Mouse (Mus musculus) embryonic facial prominence, embryonic 11.5 days (tissue): ENCODE results near the gene Dock9. TPM values are rescaled to one million over a fixed set of nuclear protein-coding genes. Genes with fewer than 3 reads are reported as not detected.
A peak's percentile ranks its signal among the peaks of the same experiment; 100 is the strongest.

Experiments used
- ATAC-seq: fragments of 200-750 bp; cut with Nextera tagmentation; replicated peaks from 2 replicates; pipeline ENCODE4 v1.8.0; 2017; ENCODE audit warnings: low read depth; ENCODE audit not compliant: insufficient number of reproducible peaks, low FRiP score, low TSS enrichment
- DNase-seq: peaks from one replicate; pipeline ENCODE4 v3.0.0-alpha.2; 2015; ENCODE audit warnings: low spot score
- H3K27ac ChIP-seq: fragments of 300-500 bp; sonication (generic); replicated peaks from 2 replicates; pipeline ENCODE4 v1.5.1; 2014; ENCODE audit warnings: mild to moderate bottlenecking, low read depth, low read length, control low read depth
- H3K27me3 ChIP-seq: fragments of 300-500 bp; sonication (generic); 2 replicates; pipeline ENCODE4 v1.6.1; 2014; ENCODE audit warnings: mild to moderate bottlenecking, low read length, moderate library complexity, mixed read lengths; ENCODE audit not compliant: control insufficient read depth, insufficient read depth
- H3K36me3 ChIP-seq: fragments of 300-500 bp; sonication (generic); replicated peaks from 2 replicates; pipeline ENCODE4 v1.6.1; 2014; ENCODE audit warnings: low read depth, mild to moderate bottlenecking, low read length, moderate library complexity, mixed read lengths; ENCODE audit not compliant: control insufficient read depth, insufficient read depth
- H3K4me1 ChIP-seq: fragments of 300-500 bp; sonication (generic); 2 replicates; pipeline ENCODE4 v1.6.1; 2014; ENCODE audit warnings: low read length, mixed read lengths; ENCODE audit not compliant: control insufficient read depth, insufficient read depth
- H3K4me2 ChIP-seq: fragments of 300-500 bp; sonication (generic); 2 replicates; pipeline ENCODE4 v1.6.1; 2014; ENCODE audit warnings: low read depth, mild to moderate bottlenecking, control low read depth, low read length, moderate library complexity
- H3K4me3 ChIP-seq: fragments of 300-500 bp; sonication (generic); 2 replicates; pipeline ENCODE4 v1.5.1; 2014; ENCODE audit warnings: low read depth, low read length, control low read depth
- H3K9ac ChIP-seq: fragments of 300-500 bp; sonication (generic); replicated peaks from 2 replicates; pipeline ENCODE4 v1.6.1; 2014; ENCODE audit warnings: mild to moderate bottlenecking, control low read depth, low read length
- H3K9me3 ChIP-seq: fragments of 300-500 bp; sonication (generic); replicated peaks from 2 replicates; pipeline ENCODE4 v1.6.1; 2016; ENCODE audit warnings: mild to moderate bottlenecking, low read length, inconsistent platforms, mixed read lengths; ENCODE audit not compliant: control insufficient read depth
- WGBS: fragments of 180-500 bp; shearing (Covaris S2); extraction: QIAGEN DNeasy Blood & Tissue Kit; methylation state at CpG from one replicate; pipeline ENCODE4 v1.1.7; 2014; 5-methylcytosine and 5-hydroxymethylcytosine counted together
- polyA plus RNA-seq: library from polyadenylated mRNA; unstranded; fragments of >200 nt; fragmentation: Nextera tagmentation; extraction: Ambion mirVana; gene quantifications from 2 replicates; pipeline ENCODE4 v1.2.1, GENCODE M21; 2014

Gene Dock9
- polyA plus RNA-seq, 1 experiment from 2014 or later = 4.9 TPM

DNA sequence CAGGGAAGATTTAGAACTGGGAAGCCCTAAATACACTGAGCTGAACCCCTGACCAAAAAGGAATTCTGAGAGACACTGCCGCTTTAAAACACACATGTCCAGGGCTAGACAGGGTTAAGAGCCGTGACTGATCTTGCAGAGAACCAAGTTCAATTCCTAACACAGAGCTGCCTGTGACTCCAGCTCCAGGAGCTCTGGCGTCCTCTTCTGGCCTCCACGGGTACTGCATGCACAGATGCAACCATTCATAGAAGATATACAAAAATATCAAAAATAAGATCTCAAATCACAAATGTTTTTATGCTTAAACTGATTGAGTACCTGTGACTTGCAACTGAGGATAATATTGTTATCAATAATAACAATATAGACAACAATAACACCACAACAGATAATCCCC, 20.9 kb downstream of the Dock9 start:
- Histone ChIP-seq H3K9ac (no peak overlapping the region), H3K4me3 (no peak overlapping the region), H3K36me3 (no peaks in the 10 kb centered on the region), H3K27ac (no peak overlapping the region), H3K9me3 (no peaks in the 10 kb centered on the region), H3K4me2 (no peak overlapping the region), H3K4me1 (no peaks in the 10 kb centered on the region), H3K27me3 (no peaks in the 10 kb centered on the region)
- ATAC-seq (no peak), DNase-seq (no peak)
- 84% methylated on average over 4 of the region's 4 CpGs for WGBS

DNA sequence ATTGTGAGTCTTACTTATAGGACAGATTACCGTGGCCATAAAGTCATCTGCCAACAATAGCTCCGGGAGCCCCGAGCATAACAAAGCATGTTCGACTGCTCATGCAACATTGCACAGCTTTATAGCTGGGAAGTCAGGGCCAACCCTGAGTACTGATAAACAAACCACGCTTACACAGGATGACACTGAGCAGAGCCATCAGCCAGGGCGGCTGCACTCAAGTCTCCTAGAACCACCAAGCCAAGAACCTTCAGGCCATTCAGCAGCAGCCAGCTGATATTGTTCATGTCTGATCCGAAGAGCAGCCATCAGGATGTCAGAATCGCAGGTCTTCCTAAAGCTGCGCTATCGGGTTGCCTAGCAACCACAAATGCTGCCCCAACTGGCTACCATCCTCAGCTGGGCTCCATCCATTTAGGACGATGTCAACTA, 35.6 kb downstream of the Dock9 start:
- WGBS = 70% methylated on average over 11 of the region's 11 CpGs
- Histone ChIP-seq H3K4me2 (no peak overlapping the region), H3K4me3 (no peak overlapping the region), H3K36me3 (no peaks in the 10 kb centered on the region), H3K9me3 (no peaks in the 10 kb centered on the region), H3K4me1 (no peaks in the 10 kb centered on the region), H3K27ac (no peak overlapping the region), H3K9ac (no peak overlapping the region), H3K27me3 (no peaks in the 10 kb centered on the region)
- DNase-seq (no peak), ATAC-seq (peak; percentile 32; the same call in 1 of the 2 replicates)

DNA sequence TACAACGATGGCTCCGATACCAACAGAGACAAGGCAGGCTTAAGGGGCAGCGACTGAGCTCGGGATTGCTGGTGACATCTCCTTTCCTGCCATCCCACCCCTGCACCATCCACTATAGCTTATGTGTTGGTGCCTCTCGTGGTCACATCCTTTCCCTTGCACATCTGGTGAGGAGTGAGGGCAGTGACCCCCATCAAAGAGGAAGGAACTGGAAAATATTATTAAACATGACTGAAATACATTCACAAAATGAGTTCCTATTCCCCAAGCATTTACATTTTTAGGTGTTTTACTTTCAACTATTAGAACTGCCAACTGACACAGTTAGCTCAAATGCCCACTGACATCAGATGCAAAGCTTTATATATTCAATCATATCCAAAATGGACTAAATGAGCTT, 37.2 kb downstream of the Dock9 start:
- Histone ChIP-seq H3K4me2 (no peak overlapping the region), H3K27me3 (no peaks in the 10 kb centered on the region), H3K9ac (no peak overlapping the region), H3K36me3 (no peaks in the 10 kb centered on the region), H3K27ac (no peak overlapping the region), H3K9me3 (no peaks in the 10 kb centered on the region), H3K4me3 (no peak overlapping the region), H3K4me1 (no peaks in the 10 kb centered on the region)
- DNase-seq (no peak), ATAC-seq (no peak)
- 87% methylated on average over 5 of the region's 5 CpGs for WGBS

DNA sequence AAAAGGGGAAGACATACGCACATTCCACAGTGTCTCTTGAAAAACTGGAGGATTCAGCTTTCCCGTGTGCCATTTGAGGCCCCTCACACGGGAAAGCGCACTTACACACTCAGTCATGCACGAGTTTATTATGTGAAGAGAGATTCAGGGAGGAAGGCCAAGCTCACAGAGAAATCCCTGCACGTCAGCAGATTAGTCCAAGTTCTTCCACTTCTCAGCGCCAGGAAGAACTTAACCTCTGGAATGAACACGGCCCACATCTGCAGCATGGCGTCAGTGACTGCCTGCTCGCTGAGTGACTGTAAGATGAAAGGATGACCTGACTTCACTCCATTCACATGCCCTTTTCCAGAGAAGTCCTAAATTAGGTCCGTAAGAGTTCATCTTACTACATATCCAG, 43.5 kb downstream of the Dock9 start:
- Histone ChIP-seq H3K9ac (no peak overlapping the region), H3K9me3 (no peaks in the 10 kb centered on the region), H3K4me3 (no peak overlapping the region), H3K27me3 (no peaks in the 10 kb centered on the region), H3K36me3 (no peaks in the 10 kb centered on the region), H3K27ac (no peak overlapping the region), H3K4me1 (no peaks in the 10 kb centered on the region), H3K4me2 (no peak overlapping the region)
- ATAC-seq = no peak
- 70% methylated on average over 11 of the region's 11 CpGs for WGBS
- DNase-seq = no peak

DNA sequence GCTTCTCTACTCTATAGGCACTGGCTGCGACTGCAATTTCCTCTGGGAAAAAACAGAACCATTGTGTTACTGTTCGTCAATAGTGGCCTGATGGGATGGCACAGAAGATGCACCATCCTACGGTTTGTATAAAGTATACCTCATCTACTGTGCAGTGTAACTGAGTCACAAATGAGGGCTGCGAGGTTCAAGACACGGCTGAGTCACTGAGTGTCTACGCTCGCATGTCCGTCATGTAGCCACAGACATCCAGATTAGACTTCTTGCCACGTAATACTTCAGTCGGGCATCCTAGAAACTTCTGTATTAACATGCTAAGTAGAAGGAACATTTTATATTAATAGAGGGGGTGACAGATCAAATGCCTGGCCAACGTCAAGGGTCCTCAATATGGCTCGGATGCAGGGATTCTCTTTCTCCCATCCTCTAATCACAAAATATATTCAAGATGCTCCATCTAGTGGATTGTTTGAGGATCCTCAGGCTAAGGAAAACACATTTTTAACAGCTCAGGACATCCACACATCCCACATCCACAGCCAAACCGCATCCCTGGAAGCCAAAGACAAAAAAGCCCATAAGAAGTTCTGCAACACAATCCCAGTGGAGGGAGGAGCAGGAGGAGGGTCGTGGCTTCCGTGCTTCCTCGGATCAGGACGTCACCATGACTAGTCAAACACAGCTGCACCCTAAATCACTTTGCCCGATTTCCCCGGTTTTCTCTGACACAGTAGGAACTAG, 44.8 kb downstream of the Dock9 start:
- ATAC-seq = no peak
- peak; percentile 42 for DNase-seq
- H3K27me3 ChIP-seq = no peaks in the 10 kb centered on the region
- no peaks in the 10 kb centered on the region for H3K9me3 ChIP-seq
- H3K9ac ChIP-seq = no peak overlapping the region
- H3K36me3 ChIP-seq = no peaks in the 10 kb centered on the region
- H3K4me1 ChIP-seq = no peaks in the 10 kb centered on the region
- 70% methylated on average over 19 of the region's 19 CpGs for WGBS
- H3K4me3 ChIP-seq = no peak overlapping the region
- H3K4me2 ChIP-seq = no peak overlapping the region
- no peak overlapping the region for H3K27ac ChIP-seq

DNA sequence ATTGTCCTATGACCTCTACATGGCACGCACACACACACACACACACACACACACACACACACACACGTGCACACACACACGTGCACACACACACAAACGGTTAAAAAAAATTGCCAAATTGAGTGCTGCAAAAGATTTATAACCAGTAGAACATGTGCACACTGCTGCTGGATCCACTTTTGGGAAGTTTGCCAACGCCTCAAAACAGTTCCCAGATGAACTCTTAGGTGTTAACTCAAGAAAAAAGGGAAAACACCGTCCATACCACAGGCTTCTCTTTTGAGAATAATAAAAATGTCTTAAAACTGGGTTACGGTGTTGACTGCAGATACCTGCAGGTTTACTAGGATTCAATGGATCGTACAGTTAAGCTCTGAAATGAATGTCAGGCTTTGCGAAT, 48.0 kb downstream of the Dock9 start:
- no peaks in the 10 kb centered on the region for H3K9me3 ChIP-seq
- no peak overlapping the region for H3K4me2 ChIP-seq

DNA sequence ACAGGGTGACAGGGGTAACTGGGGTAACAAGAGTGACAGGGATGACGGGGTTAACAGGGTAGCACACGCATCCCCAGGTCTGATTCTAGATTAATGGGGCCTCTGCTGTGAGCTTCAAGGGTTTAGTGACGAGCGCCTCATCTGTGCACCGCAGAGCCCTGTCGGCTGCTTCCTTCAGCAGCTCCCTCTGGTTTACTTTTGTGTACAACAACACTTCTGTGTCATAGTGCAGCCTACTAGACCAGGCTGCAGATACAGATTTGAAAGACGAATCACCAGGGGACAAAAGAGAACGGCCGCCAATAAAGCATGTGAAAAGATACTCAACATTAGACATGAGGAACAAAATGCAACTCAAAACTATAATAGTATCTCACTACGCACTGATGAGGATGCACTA, 48.6 kb downstream of the Dock9 start:
- Histone ChIP-seq H3K4me1 (no peaks in the 10 kb centered on the region), H3K4me2 (no peak overlapping the region), H3K9ac (no peak overlapping the region), H3K36me3 (no peaks in the 10 kb centered on the region), H3K4me3 (no peak overlapping the region), H3K27ac (no peak overlapping the region), H3K27me3 (no peaks in the 10 kb centered on the region), H3K9me3 (no peaks in the 10 kb centered on the region)
- DNase-seq (no peak), ATAC-seq (no peak)
- 84% methylated on average over 10 of the region's 10 CpGs for WGBS

More for the DNA sequence above, 48.0 kb downstream of the Dock9 start:
- Histone ChIP-seq H3K9ac (no peak overlapping the region), H3K27ac (no peak overlapping the region), H3K4me1 (no peaks in the 10 kb centered on the region), H3K36me3 (no peaks in the 10 kb centered on the region), H3K27me3 (no peaks in the 10 kb centered on the region), H3K4me3 (no peak overlapping the region)
- ATAC-seq (no peak), DNase-seq (no peak)
- WGBS = 84% methylated on average over 9 of the region's 9 CpGs

DNA sequence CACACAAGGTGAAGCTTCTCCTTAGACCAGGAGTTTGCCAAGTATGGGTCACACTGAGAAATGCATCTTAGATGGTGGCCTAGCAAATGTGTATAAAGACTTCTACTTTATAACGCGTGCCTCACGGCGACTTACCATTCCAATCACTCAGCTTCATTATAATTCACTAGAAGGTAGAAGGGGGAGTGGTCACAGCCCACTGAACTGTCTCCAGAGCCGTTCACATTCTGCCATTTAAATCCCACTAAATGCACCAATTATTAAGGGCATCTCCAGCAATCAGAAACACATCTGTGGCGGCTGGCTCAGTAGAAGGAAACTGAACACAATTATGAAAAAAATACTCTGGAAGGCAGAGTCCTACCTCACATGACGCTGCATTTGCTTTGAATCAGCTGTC, 50.3 kb downstream of the Dock9 start:
- Histone ChIP-seq H3K36me3 (no peaks in the 10 kb centered on the region), H3K27me3 (no peaks in the 10 kb centered on the region), H3K9ac (no peak overlapping the region), H3K4me3 (no peak overlapping the region), H3K4me2 (no peak overlapping the region), H3K27ac (no peak overlapping the region), H3K9me3 (no peaks in the 10 kb centered on the region), H3K4me1 (no peaks in the 10 kb centered on the region)
- DNase-seq (no peak), ATAC-seq (no peak)
- 78% methylated on average over 7 of the region's 7 CpGs for WGBS
